Mouse (Mus musculus) embryonic facial prominence, embryonic 13.5 days (tissue): ENCODE results near the gene Rab29. TPM values are rescaled to one million over a fixed set of nuclear protein-coding genes. Genes with fewer than 3 reads are reported as not detected.

Experiments used
- ATAC-seq: fragments of 200-750 bp; cut with Nextera tagmentation; 2 replicates; pipeline ENCODE4 v1.8.0; 2017; ENCODE audit warnings: low read depth; ENCODE audit not compliant: insufficient number of reproducible peaks, insufficient read depth, low FRiP score, low TSS enrichment
- H3K27ac ChIP-seq: fragments of 300-500 bp; sonication (generic); 2 replicates; pipeline ENCODE4 v1.5.1; 2015; ENCODE audit warnings: moderate library complexity, mild to moderate bottlenecking, inconsistent platforms
- H3K27me3 ChIP-seq: fragments of 300-500 bp; sonication (generic); 2 replicates; pipeline ENCODE4 v1.6.1; 2015; ENCODE audit warnings: mild to moderate bottlenecking, inconsistent platforms
- H3K36me3 ChIP-seq: fragments of 300-500 bp; sonication (generic); 2 replicates; pipeline ENCODE4 v1.6.1; 2015; ENCODE audit warnings: mild to moderate bottlenecking, inconsistent platforms
- H3K4me1 ChIP-seq: fragments of 300-500 bp; sonication (generic); 2 replicates; pipeline ENCODE4 v1.6.1; 2015; ENCODE audit warnings: inconsistent platforms
- H3K4me2 ChIP-seq: fragments of 300-500 bp; sonication (generic); 2 replicates; pipeline ENCODE4 v1.6.1; 2015; ENCODE audit warnings: moderate library complexity, mild to moderate bottlenecking, inconsistent platforms
- H3K4me3 ChIP-seq: fragments of 300-500 bp; sonication (generic); 2 replicates; pipeline ENCODE4 v1.5.1; 2015; ENCODE audit warnings: mild to moderate bottlenecking, inconsistent platforms
- H3K9ac ChIP-seq: fragments of 300-500 bp; sonication (generic); 2 replicates; pipeline ENCODE4 v1.6.1; 2015; ENCODE audit warnings: mild to moderate bottlenecking, inconsistent platforms
- H3K9me3 ChIP-seq: fragments of 300-500 bp; sonication (generic); 2 replicates; pipeline ENCODE4 v1.6.1; 2016; ENCODE audit warnings: inconsistent platforms
- WGBS: fragments of 180-500 bp; shearing (Covaris S2); methylation state at CpG from one replicate; pipeline ENCODE4 v1.1.7; 2015; ENCODE audit warnings: mixed read lengths; 5-methylcytosine and 5-hydroxymethylcytosine counted together
- polyA plus RNA-seq: library from polyadenylated mRNA; unstranded; fragments of >200 nt; fragmentation: Nextera tagmentation; extraction: Ambion mirVana; gene quantifications from 2 replicates; pipeline ENCODE4 v1.2.1, GENCODE M21; 2015

Gene Rab29
- polyA plus RNA-seq, 1 experiment from 2014 or later: 28.6 TPM

- Histone ChIP-seq H3K27me3 (no peaks in the 10 kb centered on the region), H3K27ac (no peak overlapping the region), H3K9ac (peak overlapping the region; percentile 84), H3K4me2 (peak overlapping the region; percentile 80), H3K4me1 (peaks cover 51% of the 10 kb centered on the region), H3K9me3 (no peaks in the 10 kb centered on the region), H3K36me3 (peaks cover 36% of the 10 kb centered on the region), H3K4me3 (peak overlapping the region; percentile 74)
- ATAC-seq: no peak
- 42% methylated on average over 5 of the region's 5 CpGs for WGBS
These were observed 37.7 kb upstream of the Rab29 start for GRCm38 (mm10) chr1:131829279-131829678.

GRCm38 (mm10) chr1:131830561-131830960, 36.5 kb upstream of the Rab29 start:
- no peak for ATAC-seq
- 90% methylated on average over 15 of the region's 15 CpGs for WGBS
- H3K27ac ChIP-seq: no peak overlapping the region
- no peak overlapping the region for H3K9ac ChIP-seq
- peaks cover 51% of the 10 kb centered on the region for H3K4me1 ChIP-seq
- H3K36me3 ChIP-seq: peaks cover 48% of the 10 kb centered on the region
- no peak overlapping the region for H3K4me2 ChIP-seq
- H3K9me3 ChIP-seq: no peaks in the 10 kb centered on the region
- no peaks in the 10 kb centered on the region for H3K27me3 ChIP-seq
- no peak overlapping the region for H3K4me3 ChIP-seq

GRCm38 (mm10) chr1:131830971-131831641, 35.9 kb upstream of the Rab29 start:
- Histone ChIP-seq H3K27me3 (no peaks in the 10 kb centered on the region), H3K9me3 (no peaks in the 10 kb centered on the region), H3K4me2 (peak overlapping the region; percentile 1; the same call in 1 of the 2 replicates), H3K4me3 (no peak overlapping the region), H3K9ac (no peak overlapping the region; the same call in 1 of the 2 replicates), H3K36me3 (peaks cover 51% of the 10 kb centered on the region), H3K27ac (no peak overlapping the region), H3K4me1 (peaks cover 51% of the 10 kb centered on the region)
- no peak for ATAC-seq
- WGBS: 75% methylated on average over 8 of the region's 8 CpGs

GRCm38 (mm10) chr1:131837035-131837434, 30.0 kb upstream of the Rab29 start:
- no peak overlapping the region for H3K4me3 ChIP-seq
- H3K36me3 ChIP-seq: peaks cover 68% of the 10 kb centered on the region
- WGBS: 81% methylated on average over 3 of the region's 3 CpGs
- no peak overlapping the region for H3K4me2 ChIP-seq
- peaks cover 17% of the 10 kb centered on the region for H3K4me1 ChIP-seq
- no peak overlapping the region for H3K9ac ChIP-seq
- no peak for ATAC-seq
- no peaks in the 10 kb centered on the region for H3K27me3 ChIP-seq
- no peaks in the 10 kb centered on the region for H3K9me3 ChIP-seq
- no peak overlapping the region for H3K27ac ChIP-seq

GRCm38 (mm10) chr1:131838542-131838941, 28.5 kb upstream of the Rab29 start:
- 85% methylated on average over 5 of the region's 5 CpGs for WGBS
- Histone ChIP-seq H3K27ac (no peak overlapping the region), H3K9me3 (no peaks in the 10 kb centered on the region), H3K36me3 (peaks cover 73% of the 10 kb centered on the region), H3K4me2 (no peak overlapping the region), H3K4me3 (no peak overlapping the region), H3K9ac (no peak overlapping the region), H3K27me3 (no peaks in the 10 kb centered on the region), H3K4me1 (peaks cover 11% of the 10 kb centered on the region)
- ATAC-seq: no peak

- Histone ChIP-seq H3K27ac (no peak overlapping the region), H3K36me3 (peaks cover 75% of the 10 kb centered on the region)
- 58% methylated on average over 2 of the region's 2 CpGs for WGBS
These were observed 27.7 kb upstream of the Rab29 start for GRCm38 (mm10) chr1:131839279-131839678.

GRCm38 (mm10) chr1:131842221-131842620, 24.8 kb upstream of the Rab29 start:
- 85% methylated on average over 4 of the region's 4 CpGs for WGBS
- Histone ChIP-seq H3K36me3 (peaks cover 85% of the 10 kb centered on the region), H3K9ac (no peak overlapping the region), H3K27me3 (no peaks in the 10 kb centered on the region), H3K4me2 (no peak overlapping the region), H3K4me1 (no peaks in the 10 kb centered on the region), H3K27ac (no peak overlapping the region), H3K9me3 (no peaks in the 10 kb centered on the region), H3K4me3 (no peak overlapping the region)
- ATAC-seq: no peak

More at GRCm38 (mm10) chr1:131839279-131839678, 27.7 kb upstream of the Rab29 start:
- H3K4me1 ChIP-seq: peaks cover 4% of the 10 kb centered on the region
- no peaks in the 10 kb centered on the region for H3K27me3 ChIP-seq
- H3K9me3 ChIP-seq: no peaks in the 10 kb centered on the region
- no peak overlapping the region for H3K9ac ChIP-seq
- no peak overlapping the region for H3K4me3 ChIP-seq
- no peak overlapping the region for H3K4me2 ChIP-seq
- no peak for ATAC-seq

- H3K27me3 ChIP-seq: no peaks in the 10 kb centered on the region
- H3K9me3 ChIP-seq: no peaks in the 10 kb centered on the region
- no peak overlapping the region for H3K4me2 ChIP-seq
- peaks cover 87% of the 10 kb centered on the region for H3K36me3 ChIP-seq
- H3K27ac ChIP-seq: no peak overlapping the region
- 94% methylated on average over 10 of the region's 10 CpGs for WGBS
- H3K4me1 ChIP-seq: no peaks in the 10 kb centered on the region
- no peak overlapping the region for H3K9ac ChIP-seq
- H3K4me3 ChIP-seq: no peak overlapping the region
- ATAC-seq: no peak
These were observed 23.3 kb upstream of the Rab29 start for GRCm38 (mm10) chr1:131843758-131844157.

- WGBS: 70% methylated on average over 8 of the region's 8 CpGs
- Histone ChIP-seq H3K27me3 (no peaks in the 10 kb centered on the region), H3K36me3 (peaks cover 76% of the 10 kb centered on the region), H3K9me3 (no peaks in the 10 kb centered on the region), H3K9ac (no peak overlapping the region), H3K27ac (no peak overlapping the region), H3K4me1 (no peaks in the 10 kb centered on the region), H3K4me2 (no peak overlapping the region), H3K4me3 (no peak overlapping the region)
- ATAC-seq: no peak
These were observed 22.1 kb upstream of the Rab29 start for GRCm38 (mm10) chr1:131844883-131845282.

- H3K27me3 ChIP-seq: no peaks in the 10 kb centered on the region
- H3K36me3 ChIP-seq: peaks cover 62% of the 10 kb centered on the region
- H3K27ac ChIP-seq: no peak overlapping the region
- H3K9me3 ChIP-seq: no peaks in the 10 kb centered on the region
- H3K4me2 ChIP-seq: no peak overlapping the region
- no peak for ATAC-seq
- H3K4me3 ChIP-seq: no peak overlapping the region
- no peaks in the 10 kb centered on the region for H3K4me1 ChIP-seq
- 73% methylated on average over 5 of the region's 5 CpGs for WGBS
- no peak overlapping the region for H3K9ac ChIP-seq
These were observed 20.8 kb upstream of the Rab29 start for GRCm38 (mm10) chr1:131846255-131846654.

- no peak overlapping the region for H3K4me3 ChIP-seq
- H3K36me3 ChIP-seq: no peaks in the 10 kb centered on the region
- H3K9ac ChIP-seq: no peak overlapping the region
- H3K27me3 ChIP-seq: no peaks in the 10 kb centered on the region
- no peak overlapping the region for H3K27ac ChIP-seq
- no peaks in the 10 kb centered on the region for H3K9me3 ChIP-seq
- WGBS: 73% methylated on average over 4 of the region's 4 CpGs
- no peak for ATAC-seq
- H3K4me1 ChIP-seq: no peaks in the 10 kb centered on the region
- no peak overlapping the region for H3K4me2 ChIP-seq
These were observed 5.2 kb upstream of the Rab29 start for GRCm38 (mm10) chr1:131861811-131862210.

- 83% methylated on average over 5 of the region's 5 CpGs for WGBS
- no peak for ATAC-seq
- H3K27ac ChIP-seq: no peak overlapping the region
These were observed 1.4 kb upstream of the Rab29 start for GRCm38 (mm10) chr1:131865596-131865995.

More at GRCm38 (mm10) chr1:131865596-131865995, 1.4 kb upstream of the Rab29 start:
- Histone ChIP-seq H3K9ac (no peak overlapping the region), H3K27me3 (no peaks in the 10 kb centered on the region), H3K4me3 (no peak overlapping the region), H3K9me3 (no peaks in the 10 kb centered on the region), H3K4me1 (peaks cover 6% of the 10 kb centered on the region; the same call in 1 of the 2 replicates), H3K4me2 (no peak overlapping the region), H3K36me3 (no peaks in the 10 kb centered on the region)
